10 mouse cellular contexts compared by ENCODE assay signal in genomic region chr7:122135070-122135469, GRCm38 (mm10). TPM values are rescaled to one million over a fixed set of nuclear protein-coding genes. Genes with fewer than 3 reads are reported as not detected.
DNase-seq lines count a peak whose midpoint lies in the region; ATAC-seq and TF ChIP-seq lines count a peak whose summit lies in the region.
"Had no signal": no experiment of that assay in that cellular context is flagged by ENCODE, and none has a peak within 500 bp of the region (broad histone marks: within the 10 kb centered on the region; RNA-seq: fewer than 3 reads in every experiment).

No protein-coding gene starts in this region.

- peaks cover 57% of the 10 kb centered on the region for H3K36me3 ChIP-seq in kidney, embryonic 15.5 days
- peaks cover 62% of the 10 kb centered on the region for H3K36me3 ChIP-seq in E14TG2a.4 (ENCODE audit: insufficient read depth, low read length)

- 75% methylated on average over 10 of the region's 10 CpGs for WGBS in kidney, embryonic 15.5 days

- no peaks in the 10 kb centered on the region for H3K9me3 ChIP-seq in kidney, embryonic 15.5 days (replicated peaks)
- H3K9me3 ChIP-seq in E14TG2a.4 (ENCODE audit: low read length) = no peaks in the 10 kb centered on the region
- H3K9me3 ChIP-seq: limb, embryonic 12.5 days had no signal

- DNase-seq in kidney, adult 18-20 months = peak; percentile 38
- peak; percentile 49 for DNase-seq in 3T3-L1 (ENCODE audit: low read depth, low spot score)
- DNase-seq in forelimb bud, embryonic 11.5 days (ENCODE audit: low read depth, low spot score) = peak; percentile 12
- DNase-seq in gastrocnemius, postnatal 25 days = no peak

- no peak overlapping the region for H3K9ac ChIP-seq in kidney, embryonic 15.5 days
- H3K9ac ChIP-seq: limb, embryonic 12.5 days had no signal

- H3K4me3 ChIP-seq in kidney, embryonic 15.5 days (replicated peaks) = no peak overlapping the region
- no peak overlapping the region for H3K4me3 ChIP-seq in E14TG2a.4 (replicated peaks; ENCODE audit: low read length)
- H3K4me3 ChIP-seq: limb, embryonic 12.5 days had no signal

- H3K4me1 ChIP-seq in kidney, embryonic 15.5 days = peaks cover 18% of the 10 kb centered on the region
- peaks cover 21% of the 10 kb centered on the region for H3K4me1 ChIP-seq in E14TG2a.4 (replicated peaks; ENCODE audit: low read depth, low read length)

- TF ChIP-seq CTCF in E14TG2a.4 (conservative IDR thresholded peaks at IDR 0.05; ENCODE audit: low read length) = peak; percentile 73

- H3K27ac ChIP-seq in kidney, embryonic 15.5 days = no peak overlapping the region
- H3K27ac ChIP-seq: limb, embryonic 12.5 days had no signal

- ATAC-seq in kidney, embryonic 15.5 days (replicated peaks; ENCODE audit: low FRiP score) = no peak
- no peak for ATAC-seq in activated CD4-positive, CD25-positive, alpha-beta regulatory T cell, adult 4 months
- ATAC-seq in erythroid progenitor cell, adult 5-6 weeks (replicated peaks; ENCODE audit: low FRiP score, poor library complexity, severe bottlenecking) = no peak

- no peak overlapping the region for H3K4me2 ChIP-seq in kidney, embryonic 15.5 days
- H3K4me2 ChIP-seq: limb, embryonic 12.5 days had no signal

- no peaks in the 10 kb centered on the region for H3K27me3 ChIP-seq in kidney, embryonic 15.5 days
- no peaks in the 10 kb centered on the region for H3K27me3 ChIP-seq in E14TG2a.4 (ENCODE audit: insufficient read depth, low read length)
- H3K27me3 ChIP-seq: limb, embryonic 12.5 days had no signal

RNA-seq across cellular contexts. Expression of gene Dctn5, which starts 2.2 kb away (rescaled TPM):
- polyA plus RNA-seq in kidney, embryonic 15.5 days (2015; fragmentation: Nextera tagmentation; extraction: Ambion mirVana) = 112 and 118 TPM in 2 replicates
- polyA plus RNA-seq in activated CD4-positive, CD25-positive, alpha-beta regulatory T cell, adult 4 months (2017; shearing (Covaris generic)) = 100 to 1,000 TPM; 120 to 122 TPM
- total RNA-seq in gastrocnemius, postnatal 25 days (2021) = 10 to 100 TPM; 18.4 to 20.3 TPM
- total RNA-seq in erythroid progenitor cell, adult 5-6 weeks (2015; ENCODE audit: low replicate concordance) = 61.6 and 66.3 TPM in 2 replicates
- total RNA-seq in erythroid progenitor cell, adult 5-6 weeks (2017; ENCODE audit: low replicate concordance) = 31.4 and 32.3 TPM in 2 replicates

RNA-seq across cellular contexts. Expression of gene Palb2, which starts 2.3 kb away (rescaled TPM):
- polyA plus RNA-seq in kidney, embryonic 15.5 days (2015; fragmentation: Nextera tagmentation; extraction: Ambion mirVana) = 18.5 and 20.5 TPM in 2 replicates
- polyA plus RNA-seq in activated CD4-positive, CD25-positive, alpha-beta regulatory T cell, adult 4 months (2017; shearing (Covaris generic)) = 10 to 100 TPM; 10.5 to 10.6 TPM
- under 1 TPM; 0.43 to 0.99 TPM for total RNA-seq in gastrocnemius, postnatal 25 days (2021)
- 15.1 and 27.0 TPM in 2 replicates for total RNA-seq in erythroid progenitor cell, adult 5-6 weeks (2015; ENCODE audit: low replicate concordance)
- total RNA-seq in erythroid progenitor cell, adult 5-6 weeks (2017; ENCODE audit: low replicate concordance) = 28.4 and 30.3 TPM in 2 replicates

RNA-seq across cellular contexts. Expression of gene Plk1, which starts 24.2 kb away (rescaled TPM):
- polyA plus RNA-seq in kidney, embryonic 15.5 days (2015; fragmentation: Nextera tagmentation; extraction: Ambion mirVana) = 147 and 150 TPM in 2 replicates
- 10 to 100 TPM; 11.5 to 23.1 TPM for polyA plus RNA-seq in activated CD4-positive, CD25-positive, alpha-beta regulatory T cell, adult 4 months (2017; shearing (Covaris generic))
- total RNA-seq in gastrocnemius, postnatal 25 days (2021) = under 1 TPM; 0.56 to 0.96 TPM
- total RNA-seq in erythroid progenitor cell, adult 5-6 weeks (2015; ENCODE audit: low replicate concordance) = 128 and 147 TPM in 2 replicates
- 146 and 147 TPM in 2 replicates for total RNA-seq in erythroid progenitor cell, adult 5-6 weeks (2017; ENCODE audit: low replicate concordance)

RNA-seq across cellular contexts. Expression of gene Ndufab1, which starts 33.4 kb away (rescaled TPM):
- 703 and 789 TPM in 2 replicates for polyA plus RNA-seq in kidney, embryonic 15.5 days (2015; fragmentation: Nextera tagmentation; extraction: Ambion mirVana)
- 100 to 1,000 TPM; 148 to 236 TPM for polyA plus RNA-seq in activated CD4-positive, CD25-positive, alpha-beta regulatory T cell, adult 4 months (2017; shearing (Covaris generic))
- 100 to 1,000 TPM; 694 to 706 TPM for total RNA-seq in gastrocnemius, postnatal 25 days (2021)
- total RNA-seq in erythroid progenitor cell, adult 5-6 weeks (2015; ENCODE audit: low replicate concordance) = 88.7 and 168 TPM in 2 replicates
- 19.6 and 45.8 TPM in 2 replicates for total RNA-seq in erythroid progenitor cell, adult 5-6 weeks (2017; ENCODE audit: low replicate concordance)

RNA-seq across cellular contexts. Expression of gene Ern2, which starts 50.9 kb away (rescaled TPM):
- polyA plus RNA-seq in kidney, embryonic 15.5 days (2015; fragmentation: Nextera tagmentation; extraction: Ambion mirVana) = 0.89 TPM in 1 of 2 replicates, not detected in the other
- not detected for polyA plus RNA-seq in activated CD4-positive, CD25-positive, alpha-beta regulatory T cell, adult 4 months (2017; shearing (Covaris generic))
- not detected for total RNA-seq in gastrocnemius, postnatal 25 days (2021)
- total RNA-seq in erythroid progenitor cell, adult 5-6 weeks (2015; ENCODE audit: low replicate concordance) = not detected in 2 replicates
- not detected in 2 replicates for total RNA-seq in erythroid progenitor cell, adult 5-6 weeks (2017; ENCODE audit: low replicate concordance)
- total RNA-seq: neutrophil, adult 5-6 weeks had no signal

Comparison
In these comparisons a context has a peak if more than half of its experiments do, and no peak if none do; other contexts are left out.
1. RNA of gene Palb2, which starts 2.3 kb away (total RNA-seq): 15.1 to 30.3 TPM in erythroid progenitor cell, adult 5-6 weeks; 0.43 to 0.99 TPM in gastrocnemius, postnatal 25 days; every median in the first group is over 4 times any median in the second.
2. RNA of gene Plk1, which starts 24.2 kb away (total RNA-seq): 128 to 147 TPM in erythroid progenitor cell, adult 5-6 weeks; 0.56 to 0.96 TPM in gastrocnemius, postnatal 25 days; every median in the first group is over 10 times any median in the second.